Mouse (Mus musculus) adrenal gland (tissue): ENCODE measurements around the gene Brd3os.

Experiments
- intact Hi-C: fragments of 180-260 bp; cut with DNase I; formaldehyde crosslinking; loops from one replicate; pipeline ENCODE4 v1.15.1; 2025
- long read RNA-seq, 2 experiments: library from polyadenylated mRNA; unstranded; transcript quantifications; one replicate each; pipeline ENCODE4 v2.0.0; 2020; ENCODE audit warnings: borderline replicate concordance in 1 of 2; ENCODE audit not compliant: insufficient replicate concordance in 1 of 2

Brd3os gene
- long read RNA-seq, experiment 1, transcript Brd3os-202 (1 exons, 1,898 nt), result major isoform, 11 of 20 reads
- long read RNA-seq, experiment 1, partial matches to known transcripts, result 0 of 20 reads
- long read RNA-seq, experiment 1, other reads (novel, unspliced or antisense), result 9 of 20 reads
- long read RNA-seq, experiment 2, transcript Brd3os-202 (1 exons, 1,898 nt), result major isoform, 20 of 38 reads
- long read RNA-seq, experiment 2, partial matches to known transcripts, result 0 of 38 reads
- long read RNA-seq, experiment 2, other reads (novel, unspliced or antisense), result 18 of 38 reads

GRCm38 (mm10) chr2:27441767-27442707, at the start of gene Brd3os:
Brd3os (plus strand) TSS chr2:27442324.
- intact Hi-C loops, result loop anchor here (5.0 kb wide), 1 partner anchor 35 kb away; no protein-coding TSS in a partner anchor

GRCm38 (mm10) chr2:27394158-27394832, 47.8 kb upstream of the Brd3os start:
- intact Hi-C loops, result no loop called here

DNA sequence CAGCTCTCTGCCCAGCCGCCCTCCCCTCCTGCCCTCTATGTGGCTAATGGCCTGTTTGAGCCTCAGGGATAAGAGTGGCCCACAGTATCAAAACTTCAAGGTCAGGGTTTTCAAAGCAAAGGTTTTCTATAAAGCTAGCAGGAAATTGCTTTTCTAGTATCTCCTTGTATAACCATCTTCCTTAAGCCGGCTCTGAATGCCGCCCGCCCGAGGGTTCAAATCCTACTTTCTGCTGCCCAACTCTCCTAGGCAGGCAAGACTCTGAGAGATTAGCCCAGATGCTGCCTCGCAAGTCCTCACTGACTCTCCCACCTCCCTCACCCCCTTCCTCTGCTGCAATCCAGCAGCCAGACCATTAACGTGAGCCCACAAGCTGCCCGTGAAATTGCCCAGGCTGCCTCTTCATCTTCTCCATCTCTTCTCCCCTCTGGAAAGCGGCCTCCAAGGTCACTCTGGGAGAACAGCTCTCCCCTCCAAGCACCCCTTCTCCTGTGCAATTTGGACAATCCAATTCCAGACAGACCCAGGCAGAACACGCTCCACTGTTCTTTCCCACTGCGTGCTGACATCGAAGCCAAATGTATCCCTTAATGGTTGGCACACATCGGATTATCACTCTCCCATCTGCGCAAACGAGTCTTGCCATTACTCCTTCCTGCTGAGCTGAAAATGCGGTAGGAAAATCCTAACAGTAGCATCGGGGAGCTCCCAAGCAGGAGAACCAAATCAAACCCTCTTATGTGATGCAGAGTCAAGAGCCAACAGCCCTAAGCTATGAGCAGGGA, 45.3 kb upstream of the Brd3os start:
- intact Hi-C loops, result no loop called here

DNA sequence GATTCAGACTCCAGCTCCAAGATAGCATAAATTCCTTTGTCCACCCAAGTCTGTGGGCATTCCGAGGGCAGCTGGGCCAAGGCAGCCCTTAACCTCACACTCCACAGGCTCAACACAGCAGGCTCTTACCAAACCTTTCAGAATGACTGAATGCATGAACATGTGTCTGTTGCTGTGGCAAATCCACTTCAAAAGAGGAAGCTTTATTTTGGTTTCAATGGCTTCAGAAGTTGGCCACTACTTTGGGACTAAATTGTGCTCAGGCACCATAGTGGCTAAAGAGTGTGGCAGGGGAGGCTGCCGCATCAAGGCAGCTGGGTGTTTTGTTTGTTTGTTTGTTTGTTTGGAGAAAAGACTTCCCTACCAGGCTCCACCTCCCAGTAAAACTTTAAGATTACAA, 42.0 kb upstream of the Brd3os start:
- intact Hi-C loops, result no loop called here

DNA sequence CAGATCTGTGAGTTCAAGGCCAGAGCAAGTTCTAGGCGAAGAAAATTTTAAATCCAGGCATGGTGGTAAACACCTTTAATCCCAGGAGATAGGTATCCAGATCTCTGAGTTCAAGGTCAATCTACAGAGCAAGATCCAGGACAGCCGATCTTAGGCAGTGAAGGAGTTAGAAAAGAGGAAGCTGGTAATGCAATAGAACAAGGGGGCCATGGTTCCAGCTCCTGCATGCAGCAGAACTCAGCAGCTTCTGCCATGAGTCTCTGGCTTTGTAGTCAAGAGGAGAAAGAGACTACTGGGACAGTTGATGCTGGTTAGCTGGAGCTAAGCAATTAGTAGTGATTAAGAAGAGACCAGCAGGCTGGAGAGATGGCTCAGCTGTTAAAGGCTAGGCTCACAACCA, 40.6 kb upstream of the Brd3os start:
- intact Hi-C loops, result no loop called here

DNA sequence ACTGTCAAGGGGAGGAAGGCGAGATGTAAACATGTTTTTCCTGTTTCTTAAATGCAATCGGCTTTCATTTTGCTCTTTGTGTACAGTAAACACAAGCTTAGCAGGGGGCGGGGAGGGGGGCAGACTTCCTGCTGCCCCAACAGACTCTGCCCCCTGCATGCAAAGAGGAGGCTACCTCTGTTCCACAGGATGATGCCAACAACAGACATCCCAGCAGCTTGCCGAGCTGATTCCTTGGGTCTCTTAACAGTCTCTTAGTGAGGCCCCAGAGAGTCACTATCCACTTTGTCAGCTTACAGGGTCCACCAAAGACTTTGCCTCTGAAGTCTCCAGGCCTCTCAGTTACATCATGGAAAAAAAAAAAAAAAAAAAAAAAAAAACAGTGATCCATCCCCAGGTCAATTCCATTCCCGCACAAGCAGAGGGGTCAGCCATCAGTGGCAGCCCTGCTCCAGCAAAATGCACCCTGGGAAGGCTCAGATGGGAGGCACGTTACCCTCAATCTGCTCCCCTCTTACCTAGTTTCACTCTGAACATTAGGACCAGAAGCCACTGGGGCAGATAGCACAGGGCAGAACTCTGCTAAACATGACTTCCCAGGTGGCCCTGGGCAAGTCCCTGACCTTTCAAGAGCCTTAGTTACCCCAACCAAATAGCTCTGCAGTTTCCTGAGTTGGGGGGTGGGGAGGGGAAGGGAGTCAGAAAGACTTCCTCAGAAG, 37.6 kb upstream of the Brd3os start:
- intact Hi-C loops, result no loop called here

DNA sequence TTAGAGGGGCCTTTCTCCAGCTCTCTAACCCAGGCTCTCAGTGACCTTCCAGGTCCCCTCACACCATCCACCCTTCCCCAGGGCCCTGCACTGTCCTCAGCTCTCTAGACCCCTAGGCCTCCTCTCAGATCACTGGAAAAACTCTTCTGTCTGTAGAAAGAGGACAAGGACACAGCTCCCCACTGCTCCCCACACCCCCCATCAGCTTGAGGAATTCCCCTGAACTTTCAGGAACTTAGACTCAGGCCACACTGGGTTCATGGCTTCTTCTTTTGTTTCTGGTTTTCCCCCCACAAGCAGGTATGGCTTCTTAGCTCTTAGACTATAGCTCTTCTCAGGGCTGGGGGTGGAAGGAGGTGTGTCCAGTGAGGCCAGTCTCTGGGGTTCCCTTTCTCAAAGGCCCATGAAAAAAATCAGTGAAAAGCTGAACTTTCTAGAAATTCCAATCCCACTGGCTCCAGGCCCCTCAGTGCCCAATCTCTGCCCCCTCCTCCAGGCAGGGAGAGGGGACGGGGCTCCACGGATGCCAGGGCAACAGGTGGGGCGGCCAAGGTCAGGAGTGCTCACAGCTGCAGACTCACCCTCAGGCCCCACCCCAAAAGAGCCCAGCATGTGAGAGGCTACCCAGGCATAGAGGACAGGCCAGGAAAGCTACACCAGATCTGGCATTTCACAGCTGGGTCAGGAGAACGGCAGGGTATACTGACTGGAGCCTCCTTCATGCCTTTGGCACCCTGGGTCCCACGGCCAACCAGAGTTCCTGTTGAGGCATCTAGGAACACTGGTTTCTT, 36.8 kb upstream of the Brd3os start:
- intact Hi-C loops, result no loop called here

- intact Hi-C loops, result no loop called here
These were observed 35.2 kb upstream of the Brd3os start for GRCm38 (mm10) chr2:27406928-27407327.

DNA sequence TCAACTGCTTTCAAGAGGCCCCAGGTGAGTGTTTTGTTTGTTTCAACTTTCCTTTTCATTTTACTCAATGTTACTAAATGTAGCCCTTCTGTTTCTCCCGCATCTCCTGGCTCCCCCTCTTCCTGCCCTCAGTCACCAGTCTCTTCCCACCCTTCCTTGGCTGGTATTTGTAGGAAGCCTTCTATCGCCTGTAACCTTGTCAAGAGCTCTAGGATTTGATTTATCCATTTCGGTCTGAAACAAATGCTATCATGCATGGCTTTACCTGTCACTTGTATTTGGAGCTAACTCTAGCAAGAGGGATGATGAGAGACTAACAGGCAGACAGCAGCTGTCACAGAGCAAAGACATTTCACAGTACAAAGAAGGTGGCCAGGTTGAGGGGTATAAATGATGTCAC, 33.9 kb upstream of the Brd3os start:
- intact Hi-C loops, result no loop called here

DNA sequence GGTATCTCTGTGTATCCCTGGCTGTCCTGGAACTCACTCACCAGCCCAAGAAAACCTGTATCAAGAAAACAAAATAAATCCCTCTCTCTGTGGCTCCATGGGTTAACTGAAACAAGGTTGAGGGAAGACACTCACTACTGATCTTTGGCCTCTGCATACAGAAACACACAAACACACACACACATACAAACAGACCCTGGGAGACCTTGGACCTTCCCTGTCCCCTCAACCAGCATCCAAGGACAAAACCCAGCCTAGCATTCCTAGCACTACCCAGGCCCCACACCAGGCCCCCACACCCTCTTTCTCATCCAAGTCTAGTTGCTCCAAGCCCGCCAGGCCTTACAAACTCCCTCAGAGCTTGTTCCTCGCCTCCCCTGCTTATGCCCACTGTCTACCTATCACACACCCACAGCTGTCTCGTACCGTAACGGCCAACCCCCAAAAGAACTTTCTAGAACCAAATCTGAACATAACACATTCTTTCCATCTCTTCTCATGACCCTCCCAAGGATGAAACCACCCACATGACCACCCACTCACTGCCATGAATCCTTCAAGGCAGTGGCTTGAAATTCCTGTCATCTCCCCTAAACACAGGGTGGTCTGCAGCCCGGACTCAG, 31.5 kb upstream of the Brd3os start:
- intact Hi-C loops, result no loop called here

DNA sequence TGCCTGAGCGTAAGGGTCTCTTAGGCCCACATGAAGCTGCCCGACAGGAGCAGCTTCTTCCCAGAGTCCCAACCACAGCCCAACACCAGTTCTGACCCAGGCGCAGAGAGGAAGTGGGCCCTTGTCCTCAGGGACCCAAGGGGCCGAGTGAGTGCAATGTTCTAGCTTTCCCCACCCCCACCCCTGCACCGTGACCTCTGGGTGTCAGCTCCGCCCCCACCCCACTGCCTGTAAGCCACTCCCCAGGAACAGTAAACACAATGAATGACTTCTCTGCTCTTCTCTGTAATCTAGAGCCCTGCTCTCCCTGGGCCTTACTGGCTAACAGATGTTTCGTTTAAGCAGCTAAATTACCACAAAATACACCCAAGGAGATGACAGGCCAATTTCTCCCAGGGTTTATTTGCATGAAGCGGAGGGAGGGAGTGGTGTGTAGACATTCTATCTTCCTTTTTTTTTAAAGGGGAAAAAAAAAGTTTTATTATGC, 30.4 kb upstream of the Brd3os start:
- intact Hi-C loops, result no loop called here

GRCm38 (mm10) chr2:27412245-27412800, 29.8 kb upstream of the Brd3os start:
- intact Hi-C loops, result no loop called here

GRCm38 (mm10) chr2:27413582-27413935, 28.6 kb upstream of the Brd3os start:
- intact Hi-C loops, result no loop called here

DNA sequence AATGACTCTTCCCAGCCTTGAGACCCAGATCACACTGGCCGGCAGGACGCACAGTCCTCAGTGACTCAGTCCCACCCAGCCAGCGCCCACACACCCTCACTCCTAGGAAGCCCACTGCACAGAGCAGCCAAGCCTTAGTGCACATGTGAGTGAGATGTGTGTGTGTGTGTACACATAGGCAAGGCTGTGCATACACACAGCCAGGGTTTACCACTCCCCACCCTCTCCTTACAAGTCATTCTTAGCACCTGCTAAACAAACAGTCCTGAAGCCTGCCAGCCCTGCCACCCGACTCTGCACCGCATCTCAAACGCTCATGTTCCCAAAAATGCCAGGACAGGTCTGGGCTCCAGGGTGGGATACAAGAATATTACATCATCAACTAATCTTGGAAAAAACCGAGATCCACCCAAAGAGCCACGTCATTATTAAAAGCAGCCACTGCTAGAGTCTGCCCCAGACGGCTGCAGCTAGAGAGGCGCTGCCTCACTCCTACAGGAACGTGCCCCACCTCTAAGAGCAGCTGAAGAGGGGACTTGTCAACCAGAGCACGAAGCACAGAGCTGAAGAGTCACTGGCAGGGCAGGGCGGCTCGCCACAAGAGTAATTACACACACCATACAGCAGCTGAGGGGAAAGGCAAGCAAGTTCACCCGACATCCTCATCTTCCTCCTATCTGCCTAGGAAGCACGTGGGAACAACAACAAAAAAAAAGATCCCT, 28.0 kb upstream of the Brd3os start:
- intact Hi-C loops, result no loop called here

DNA sequence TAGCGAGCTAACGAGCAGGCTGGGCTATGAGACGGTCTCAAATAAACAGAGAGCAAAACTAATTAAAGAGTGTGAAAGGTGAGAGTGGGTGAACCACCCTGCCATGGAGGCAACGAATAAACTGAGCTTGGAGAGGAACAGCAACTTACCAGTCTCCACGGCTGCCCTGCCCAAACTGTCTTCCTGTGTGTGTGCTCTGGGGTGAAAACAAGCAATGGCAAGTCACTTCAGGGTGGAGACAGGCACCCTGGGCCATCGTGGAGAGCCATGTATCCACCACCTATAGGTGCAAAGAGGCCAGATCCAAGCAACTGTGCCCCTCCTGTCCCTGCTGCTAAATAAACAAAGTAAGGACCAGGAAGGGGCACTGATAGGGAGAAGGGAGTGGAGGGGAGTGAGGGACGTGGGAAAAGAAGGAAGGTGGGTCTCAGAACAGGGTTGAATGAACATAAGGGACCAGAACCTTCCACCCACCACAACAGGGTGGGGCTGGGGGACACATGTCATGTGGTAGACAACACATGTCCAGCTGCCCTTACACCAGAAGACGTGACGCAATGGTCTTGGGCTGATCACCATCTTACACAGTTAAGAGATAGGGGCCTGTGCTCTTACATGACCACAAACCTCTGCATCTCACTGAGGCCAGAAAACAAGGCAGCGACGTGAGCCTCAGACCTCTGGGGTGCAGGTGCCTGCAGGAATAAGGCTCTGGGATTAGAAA, 26.9 kb upstream of the Brd3os start:
- intact Hi-C loops, result no loop called here

- intact Hi-C loops, result no loop called here
These were observed 25.7 kb upstream of the Brd3os start for GRCm38 (mm10) chr2:27416425-27416824.

GRCm38 (mm10) chr2:27417648-27418153, 24.4 kb upstream of the Brd3os start:
- intact Hi-C loops, result no loop called here
